Mouse (Mus musculus) midbrain, embryonic 11.5 days (tissue): ENCODE results near the gene Sipa1l1. TPM values are rescaled to one million over a fixed set of nuclear protein-coding genes. Genes with fewer than 3 reads are reported as not detected.

Source experiments
- ATAC-seq: fragments of 200-750 bp; cut with Nextera tagmentation; 2 replicates; pipeline ENCODE4 v1.8.0; 2017; ENCODE audit warnings: moderate TSS enrichment, moderate library complexity; ENCODE audit not compliant: low FRiP score
- DNase-seq: peaks from one replicate; pipeline ENCODE4 v3.0.0; 2015; ENCODE audit warnings: low spot score; ENCODE audit errors: missing footprints
- H3K27ac ChIP-seq: fragments of 300-500 bp; sonication (generic); 2 replicates; pipeline ENCODE4 v1.5.1; 2014; ENCODE audit warnings: low read depth, low read length
- H3K27me3 ChIP-seq: fragments of 300-500 bp; sonication (generic); 2 replicates; pipeline ENCODE4 v1.6.1; 2014; ENCODE audit warnings: mild to moderate bottlenecking, low read length, moderate library complexity, mixed read lengths; ENCODE audit not compliant: control insufficient read depth, insufficient read depth
- H3K36me3 ChIP-seq: fragments of 300-500 bp; sonication (generic); 2 replicates; pipeline ENCODE4 v1.6.1; 2014; ENCODE audit warnings: mild to moderate bottlenecking, low read length, moderate library complexity, mixed read lengths; ENCODE audit not compliant: control insufficient read depth, insufficient read depth
- H3K4me1 ChIP-seq: fragments of 300-500 bp; sonication (generic); 2 replicates; pipeline ENCODE4 v1.6.1; 2014; ENCODE audit warnings: low read length; ENCODE audit not compliant: control insufficient read depth, insufficient read depth
- H3K4me2 ChIP-seq: fragments of 300-500 bp; sonication (generic); 2 replicates; pipeline ENCODE4 v1.6.1; 2014; ENCODE audit warnings: mild to moderate bottlenecking, moderate library complexity
- H3K4me3 ChIP-seq: fragments of 300-500 bp; sonication (generic); 2 replicates; pipeline ENCODE4 v1.5.1; 2014; ENCODE audit warnings: low read depth, low read length
- H3K9ac ChIP-seq: fragments of 300-500 bp; sonication (generic); 2 replicates; pipeline ENCODE4 v1.6.1; 2014; ENCODE audit warnings: low read length
- H3K9me3 ChIP-seq: fragments of 300-500 bp; sonication (generic); 2 replicates; pipeline ENCODE4 v1.6.1; 2016; ENCODE audit warnings: low read length; ENCODE audit not compliant: control insufficient read depth
- WGBS: fragments of 180-500 bp; shearing (Covaris S2); extraction: QIAGEN DNeasy Blood & Tissue Kit; methylation state at CpG from one replicate; pipeline ENCODE4 v1.1.7; 2014; 5-methylcytosine and 5-hydroxymethylcytosine counted together
- polyA plus RNA-seq: library from polyadenylated mRNA; unstranded; fragments of >200 nt; fragmentation: Nextera tagmentation; extraction: Ambion mirVana; gene quantifications from 2 replicates; pipeline ENCODE4 v1.2.1, GENCODE M21; 2014

Sipa1l1 gene
- polyA plus RNA-seq, 1 experiment from 2014 or later, result 24.1 TPM

DNA sequence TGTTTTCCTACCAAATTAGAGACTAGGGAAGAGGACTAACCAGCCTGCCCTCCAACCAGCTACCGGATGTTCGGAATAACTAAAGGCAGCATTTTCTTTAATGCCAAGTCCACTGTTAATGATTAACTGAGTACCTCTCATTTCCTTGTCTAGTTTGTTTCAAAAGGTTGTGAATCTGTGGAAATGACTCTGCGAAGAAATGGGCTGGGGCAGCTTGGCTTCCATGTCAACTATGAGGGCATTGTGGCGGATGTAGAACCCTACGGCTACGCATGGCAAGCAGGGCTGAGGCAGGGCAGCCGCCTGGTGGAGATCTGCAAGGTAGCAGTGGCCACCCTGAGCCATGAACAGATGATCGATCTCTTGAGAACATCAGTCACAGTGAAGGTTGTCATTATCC, 228.1 kb downstream of the Sipa1l1 start:
- H3K4me1 ChIP-seq, result no peaks in the 10 kb centered on the region
- no peaks in the 10 kb centered on the region for H3K9me3 ChIP-seq
- H3K27me3 ChIP-seq, result no peaks in the 10 kb centered on the region
- no peak overlapping the region for H3K27ac ChIP-seq
- no peak for ATAC-seq
- H3K36me3 ChIP-seq, result no peaks in the 10 kb centered on the region; the same call in 1 of the 2 replicates
- H3K4me3 ChIP-seq, result no peak overlapping the region
- H3K4me2 ChIP-seq, result no peak overlapping the region
- no peak overlapping the region for H3K9ac ChIP-seq
- 89% methylated on average over 8 of the region's 8 CpGs for WGBS
- peak; percentile 73 for DNase-seq

DNA sequence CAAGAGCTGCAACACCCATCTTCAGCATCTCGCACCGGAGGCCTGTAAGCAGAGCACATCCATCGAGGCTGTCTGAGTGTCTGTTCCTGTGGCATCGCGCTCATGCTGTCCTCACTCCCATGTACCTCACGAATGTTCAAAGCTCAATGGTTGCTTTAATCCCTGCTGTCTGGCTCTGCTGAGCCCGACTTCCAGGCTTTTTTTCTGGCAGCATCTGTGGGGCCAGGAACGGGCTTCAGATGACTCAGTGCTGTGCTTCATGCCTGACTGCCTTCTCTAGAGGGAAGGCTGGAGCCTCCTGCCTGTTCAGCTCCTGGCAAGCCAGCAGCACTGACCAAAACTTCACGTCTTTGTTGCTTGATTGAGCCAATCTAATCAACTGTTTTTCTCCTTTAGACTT, 228.6 kb downstream of the Sipa1l1 start:
- Histone ChIP-seq H3K4me2 (no peak overlapping the region), H3K27ac (no peak overlapping the region), H3K9ac (no peak overlapping the region), H3K4me3 (no peak overlapping the region), H3K27me3 (no peaks in the 10 kb centered on the region), H3K4me1 (no peaks in the 10 kb centered on the region), H3K36me3 (no peaks in the 10 kb centered on the region; the same call in 1 of the 2 replicates), H3K9me3 (no peaks in the 10 kb centered on the region)
- 52% methylated on average over 9 of the region's 9 CpGs for WGBS
- no peak for DNase-seq
- no peak for ATAC-seq

GRCm38 (mm10) chr12:82398926-82399325, 229.8 kb downstream of the Sipa1l1 start:
- H3K4me2 ChIP-seq, result no peak overlapping the region
- no peaks in the 10 kb centered on the region for H3K4me1 ChIP-seq
- H3K9ac ChIP-seq, result no peak overlapping the region
- no peak for ATAC-seq
- H3K27ac ChIP-seq, result no peak overlapping the region
- 85% methylated on average over 2 of the region's 2 CpGs for WGBS
- H3K36me3 ChIP-seq, result no peaks in the 10 kb centered on the region; the same call in 1 of the 2 replicates
- H3K9me3 ChIP-seq, result no peaks in the 10 kb centered on the region
- H3K27me3 ChIP-seq, result no peaks in the 10 kb centered on the region
- peak; percentile 17 for DNase-seq
- H3K4me3 ChIP-seq, result no peak overlapping the region

DNA sequence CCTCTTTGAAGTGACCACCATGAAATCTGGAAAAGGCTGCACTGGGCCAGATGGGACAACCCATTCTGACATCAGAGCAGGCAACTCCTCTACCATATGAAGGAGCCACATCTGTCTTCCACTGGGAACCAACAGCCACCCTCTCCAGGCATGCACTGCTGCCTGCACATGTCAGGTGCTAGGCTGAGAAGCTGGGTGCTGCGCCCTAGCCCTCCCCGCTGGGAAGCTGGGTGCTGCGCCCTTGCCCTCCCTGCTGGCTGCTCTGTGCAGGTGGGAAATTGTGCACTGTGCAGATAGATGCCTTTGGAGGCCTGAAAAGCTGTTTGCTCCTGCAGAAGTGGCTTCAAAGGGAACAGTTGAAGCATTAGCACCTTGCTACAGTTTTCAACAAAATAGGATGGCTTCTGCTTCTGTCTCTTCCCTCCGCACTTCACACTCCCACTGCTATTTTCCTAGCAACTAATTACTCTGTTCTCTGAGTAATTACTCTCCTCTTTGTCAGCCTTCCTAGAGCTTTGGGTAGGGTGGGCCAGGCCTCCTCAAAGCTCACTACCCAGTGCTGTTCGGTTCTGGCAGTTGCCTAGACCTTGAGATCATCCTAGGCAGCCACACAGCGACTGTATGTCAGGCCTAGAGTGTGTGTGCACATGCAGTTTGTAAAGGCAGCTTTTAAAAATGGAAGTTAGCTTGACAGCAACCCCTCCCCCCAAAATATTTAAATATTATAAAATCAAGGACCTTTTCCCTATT, 231.0 kb downstream of the Sipa1l1 start:
- Histone ChIP-seq H3K9me3 (no peaks in the 10 kb centered on the region), H3K4me3 (no peak overlapping the region), H3K27ac (no peak overlapping the region), H3K36me3 (no peaks in the 10 kb centered on the region; the same call in 1 of the 2 replicates), H3K4me1 (no peaks in the 10 kb centered on the region), H3K4me2 (no peak overlapping the region), H3K27me3 (no peaks in the 10 kb centered on the region), H3K9ac (no peak overlapping the region)
- 89% methylated on average over 6 of the region's 6 CpGs for WGBS
- ATAC-seq, result no peak
- no peak for DNase-seq

- no peaks in the 10 kb centered on the region for H3K27me3 ChIP-seq
- no peaks in the 10 kb centered on the region for H3K9me3 ChIP-seq
- DNase-seq, result no peak
- H3K36me3 ChIP-seq, result no peaks in the 10 kb centered on the region; the same call in 1 of the 2 replicates
- WGBS, result 77% methylated on average over 7 of the region's 7 CpGs
- no peak for ATAC-seq
- no peak overlapping the region for H3K4me2 ChIP-seq
- no peak overlapping the region for H3K4me3 ChIP-seq
- no peak overlapping the region for H3K9ac ChIP-seq
- H3K4me1 ChIP-seq, result no peaks in the 10 kb centered on the region
- H3K27ac ChIP-seq, result no peak overlapping the region
Observed at GRCm38 (mm10) chr12:82400783-82401182, 231.7 kb downstream of the Sipa1l1 start.

DNA sequence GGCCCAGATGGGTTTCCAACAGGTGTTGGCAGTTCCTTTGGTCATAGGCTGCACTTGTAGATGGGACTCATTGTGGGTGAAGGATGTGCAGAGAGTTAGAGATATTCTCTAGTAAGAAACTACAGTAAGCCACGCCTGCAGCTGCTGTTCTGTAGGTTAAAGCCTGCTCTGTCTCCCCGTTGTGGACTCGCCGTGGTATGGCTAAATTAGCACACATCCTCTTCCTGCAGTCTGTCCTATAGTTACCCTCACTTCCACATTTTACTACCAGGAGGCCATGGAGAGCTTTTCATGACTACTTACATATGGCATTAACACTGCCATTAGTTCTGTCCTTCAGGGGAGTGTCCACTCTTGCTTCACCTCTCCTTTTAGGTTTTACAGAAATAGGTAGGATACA, 232.3 kb downstream of the Sipa1l1 start:
- no peak for DNase-seq
- no peak overlapping the region for H3K27ac ChIP-seq
- no peak overlapping the region for H3K4me3 ChIP-seq
- no peak for ATAC-seq
- H3K36me3 ChIP-seq, result no peaks in the 10 kb centered on the region; the same call in 1 of the 2 replicates
- no peaks in the 10 kb centered on the region for H3K9me3 ChIP-seq
- no peaks in the 10 kb centered on the region for H3K27me3 ChIP-seq
- H3K4me1 ChIP-seq, result no peaks in the 10 kb centered on the region
- no peak overlapping the region for H3K9ac ChIP-seq
- 83% methylated on average over 4 of the region's 4 CpGs for WGBS
- H3K4me2 ChIP-seq, result no peak overlapping the region

DNA sequence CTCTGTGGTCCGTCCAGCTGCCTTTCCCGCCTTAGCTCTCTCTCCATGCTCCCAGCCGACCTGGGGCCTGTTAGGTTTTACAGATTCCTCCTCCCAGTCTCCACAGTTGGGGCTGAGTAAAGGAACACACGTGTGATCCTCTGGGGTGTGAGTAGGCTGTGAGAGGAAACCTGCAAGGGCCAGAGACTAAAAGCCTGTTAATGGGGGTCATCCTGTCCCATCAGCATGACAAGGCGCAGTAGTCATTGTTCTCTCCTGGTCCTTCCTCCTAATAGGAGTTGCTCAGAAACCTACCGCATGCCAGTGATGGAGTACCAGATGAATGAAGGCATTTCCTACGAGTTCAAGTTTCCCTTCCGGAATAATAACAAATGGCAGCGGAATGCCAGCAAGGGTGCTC, 233.5 kb downstream of the Sipa1l1 start:
- no peaks in the 10 kb centered on the region for H3K27me3 ChIP-seq
- H3K36me3 ChIP-seq, result no peaks in the 10 kb centered on the region; the same call in 1 of the 2 replicates
- no peak overlapping the region for H3K4me3 ChIP-seq
- DNase-seq, result no peak
- H3K9me3 ChIP-seq, result no peaks in the 10 kb centered on the region
- no peak for ATAC-seq
- H3K4me2 ChIP-seq, result no peak overlapping the region
- H3K27ac ChIP-seq, result no peak overlapping the region
- H3K9ac ChIP-seq, result no peak overlapping the region
- 84% methylated on average over 9 of the region's 9 CpGs for WGBS
- H3K4me1 ChIP-seq, result no peaks in the 10 kb centered on the region

DNA sequence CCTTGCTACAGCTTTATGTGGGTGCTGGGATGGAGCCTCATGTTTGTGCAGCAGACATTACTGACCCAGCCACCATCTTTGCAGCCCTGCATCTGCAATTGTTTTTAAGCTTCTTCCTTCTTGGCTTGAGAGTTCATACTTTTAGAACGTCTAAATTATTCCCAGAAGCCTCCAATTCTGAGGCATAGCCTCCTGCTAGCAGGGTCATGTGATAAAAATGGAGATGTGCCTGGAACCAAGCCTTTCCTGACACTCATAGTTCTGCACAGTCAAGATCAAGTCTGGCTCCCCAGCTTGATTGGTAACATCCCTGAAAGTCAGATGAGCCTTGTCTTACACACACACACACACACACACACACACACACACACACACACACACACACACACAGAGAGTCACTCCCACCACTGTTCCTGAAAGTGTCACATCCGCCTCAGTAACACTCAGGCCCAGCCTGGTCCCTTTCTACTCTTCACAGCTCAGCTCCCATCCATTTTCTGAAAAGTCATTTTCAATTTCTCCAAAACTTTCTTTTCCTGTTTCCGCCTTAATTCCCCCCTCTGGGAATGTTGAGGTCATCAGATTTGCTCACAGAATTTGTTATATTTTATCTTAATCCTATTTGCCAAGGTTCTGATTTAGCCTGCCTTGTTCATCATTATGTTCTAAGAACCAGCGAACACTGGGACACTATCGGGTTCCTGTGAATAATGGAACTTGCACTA, 238.6 kb downstream of the Sipa1l1 start:
- ATAC-seq, result no peak
- DNase-seq, result peak; percentile 65
- Histone ChIP-seq H3K27ac (no peak overlapping the region), H3K9ac (no peak overlapping the region), H3K9me3 (no peaks in the 10 kb centered on the region), H3K4me2 (no peak overlapping the region), H3K27me3 (no peaks in the 10 kb centered on the region), H3K4me3 (no peak overlapping the region), H3K4me1 (no peaks in the 10 kb centered on the region), H3K36me3 (no peaks in the 10 kb centered on the region)
- 71% methylated on average over 5 of the region's 5 CpGs for WGBS

- Histone ChIP-seq H3K9me3 (no peaks in the 10 kb centered on the region), H3K27ac (no peak overlapping the region), H3K4me3 (no peak overlapping the region), H3K27me3 (no peaks in the 10 kb centered on the region), H3K36me3 (no peaks in the 10 kb centered on the region), H3K9ac (no peak overlapping the region), H3K4me1 (no peaks in the 10 kb centered on the region), H3K4me2 (no peak overlapping the region)
- DNase-seq, result peak; percentile 4
- WGBS, result 93% methylated on average over 6 of the region's 6 CpGs
- no peak for ATAC-seq
Observed at GRCm38 (mm10) chr12:82408486-82408885, 239.4 kb downstream of the Sipa1l1 start.
